Mouse (Mus musculus) gastrocnemius, adult 2 months (tissue): ENCODE data around the gene Fam120b. TPM values are rescaled to one million over a fixed set of nuclear protein-coding genes. Genes with fewer than 3 reads are reported as not detected.

Experiments used
- DNase-seq: peaks from one replicate; pipeline ENCODE4 v3.0.0; 2022
- H3K27ac ChIP-seq: fragments of 200-600 bp; 2 replicates; pipeline ENCODE4 v1.8.1; 2022; ENCODE audit warnings: mild to moderate bottlenecking
- H3K4me3 ChIP-seq: fragments of 200-600 bp; 2 replicates; pipeline ENCODE4 v1.8.1; 2022; ENCODE audit warnings: mild to moderate bottlenecking, moderate library complexity
- CTCF ChIP-seq: fragments of 200-600 bp; IDR thresholded peaks from 2 replicates; pipeline ENCODE4 v1.8.1; 2022; ENCODE audit warnings: antibody characterized with exemption, mild to moderate bottlenecking, moderate library complexity
- intact Hi-C: fragments of 180-260 bp; cut with DNase I; formaldehyde crosslinking; loops from one replicate; pipeline ENCODE4 v1.15.1; 2025
- total RNA-seq, 2 experiments: library from RNA; stranded (reverse); gene quantifications; 2 replicates each; pipeline ENCODE4 v1.2.3; 2021

Fam120b gene
- total RNA-seq, 2 experiments from 2014 or later: 10.9 to 12.8 TPM

DNA sequence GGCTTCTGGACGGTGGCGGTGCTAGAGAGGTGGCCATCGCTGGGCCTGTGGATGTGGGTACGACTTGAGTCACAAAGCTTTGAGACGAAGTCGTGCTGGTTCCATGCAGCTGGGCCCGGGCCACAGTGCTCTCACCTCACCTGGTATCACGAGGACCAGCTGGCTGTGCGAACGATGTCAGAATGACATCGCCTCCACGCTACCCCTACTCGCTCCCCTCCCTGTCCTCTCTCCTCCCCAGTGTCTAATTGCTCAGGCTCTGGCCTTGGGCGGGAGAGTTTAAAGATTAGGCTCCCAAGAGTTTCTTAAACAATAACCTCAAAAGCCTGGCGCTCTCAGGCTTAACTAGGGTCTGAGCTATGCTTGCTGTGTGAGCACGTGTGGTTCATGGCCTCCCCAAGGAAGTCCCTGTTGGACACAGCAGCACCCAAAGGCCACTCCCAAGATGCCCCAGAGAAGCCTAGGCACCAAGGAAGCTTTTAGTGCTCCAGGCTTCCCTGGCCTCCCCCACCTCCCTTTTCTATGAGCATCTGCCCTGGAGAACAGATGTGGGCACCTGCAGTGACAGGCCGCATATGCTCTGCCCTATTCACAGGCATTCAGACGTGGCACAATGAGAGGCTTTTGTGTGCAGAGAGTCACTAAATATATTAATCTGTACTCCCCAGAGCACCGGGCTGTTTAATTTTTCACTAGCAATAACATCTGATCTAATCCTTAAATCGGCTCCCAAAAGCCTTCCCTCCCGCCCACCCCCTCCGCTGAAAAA, 14.7 kb upstream of the Fam120b start:
- intact Hi-C loops: no loop called here
- H3K27ac ChIP-seq: no peak overlapping the region
- no peak for TF ChIP-seq CTCF
- peak overlapping the region; percentile 65 for H3K4me3 ChIP-seq
- peak; percentile 27 for DNase-seq

DNA sequence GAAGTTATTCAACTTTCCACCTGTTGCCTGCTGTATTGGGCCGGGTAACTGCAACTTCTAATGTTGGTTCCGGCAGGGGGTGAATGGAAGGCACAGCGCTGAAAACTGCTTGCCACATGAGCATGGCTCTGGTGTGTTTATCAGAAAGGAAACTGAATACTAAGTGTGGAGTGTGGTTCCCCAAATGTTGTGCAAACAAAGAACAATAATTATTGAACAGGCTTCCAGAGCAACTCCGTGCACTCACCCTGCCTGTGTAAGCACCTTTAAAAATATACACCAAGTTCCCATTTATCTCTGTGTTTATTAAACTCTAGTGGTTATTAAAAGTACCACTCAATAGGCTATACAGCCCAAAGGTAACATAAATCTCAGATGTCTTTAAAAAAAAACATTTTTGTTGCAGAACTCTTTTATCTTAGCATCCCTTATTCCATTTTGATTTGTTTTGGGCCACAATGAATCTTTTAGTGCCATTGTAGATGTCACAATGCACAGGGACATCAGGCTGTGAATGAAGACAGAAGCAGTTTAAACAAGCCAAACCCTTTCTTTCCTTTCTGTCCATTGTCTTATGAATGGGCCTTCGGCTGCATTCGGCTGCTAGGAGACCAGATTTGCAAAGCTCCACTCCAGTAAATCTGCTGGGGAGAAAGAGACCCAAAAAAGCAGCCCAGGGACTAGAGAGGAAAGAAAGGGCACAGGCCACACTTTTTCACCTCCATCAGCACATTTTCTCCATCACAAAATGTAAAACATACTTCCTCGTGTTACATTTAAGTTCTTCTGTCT, 13.9 kb upstream of the Fam120b start:
- intact Hi-C loops: no loop called here
- H3K4me3 ChIP-seq: no peak overlapping the region
- no peak overlapping the region for H3K27ac ChIP-seq
- TF ChIP-seq CTCF: no peak
- no peak for DNase-seq

DNA sequence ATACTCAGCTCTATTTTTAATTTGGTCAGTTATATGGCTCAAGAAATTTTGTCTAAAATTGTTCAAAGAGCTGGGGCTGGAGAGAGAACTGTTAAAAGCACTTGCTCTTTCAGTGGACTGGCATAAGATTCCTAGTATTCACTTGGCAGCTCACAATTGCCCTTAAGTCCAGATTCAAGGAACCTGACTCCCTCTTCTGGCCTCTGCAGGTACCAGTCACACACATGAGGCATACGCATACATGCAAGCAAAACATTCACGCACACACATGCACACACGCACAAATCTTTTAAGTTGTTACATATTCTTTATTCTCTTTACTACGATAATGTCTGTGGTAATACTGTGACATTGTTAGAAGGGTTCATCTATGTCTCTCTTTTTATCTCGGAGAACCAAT, 12.6 kb upstream of the Fam120b start:
- Histone ChIP-seq H3K27ac (no peak overlapping the region), H3K4me3 (no peak overlapping the region)
- intact Hi-C loops: no loop called here
- no peak for DNase-seq
- no peak for TF ChIP-seq CTCF

DNA sequence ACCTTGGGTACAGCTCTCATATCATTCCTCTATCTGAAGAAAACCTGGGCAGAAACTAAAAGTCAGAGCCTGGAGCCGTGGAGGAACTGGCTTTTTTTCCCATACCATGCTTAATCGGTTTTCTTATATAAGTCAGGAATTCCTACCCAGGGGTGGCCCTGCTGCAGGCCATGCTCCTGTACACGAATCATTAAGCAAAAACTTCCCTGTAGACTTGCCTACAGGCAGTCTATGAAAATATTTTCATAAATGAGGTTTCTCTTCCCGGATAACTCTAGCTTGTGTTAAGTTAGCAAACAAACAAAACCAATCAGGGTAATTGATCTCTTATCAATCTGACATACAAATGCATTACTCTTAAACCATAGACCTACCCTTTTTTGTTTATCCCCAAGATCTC, 7.1 kb upstream of the Fam120b start:
- no peak for DNase-seq
- intact Hi-C loops: no loop called here
- no peak overlapping the region for H3K4me3 ChIP-seq
- H3K27ac ChIP-seq: no peak overlapping the region
- no peak for TF ChIP-seq CTCF

DNA sequence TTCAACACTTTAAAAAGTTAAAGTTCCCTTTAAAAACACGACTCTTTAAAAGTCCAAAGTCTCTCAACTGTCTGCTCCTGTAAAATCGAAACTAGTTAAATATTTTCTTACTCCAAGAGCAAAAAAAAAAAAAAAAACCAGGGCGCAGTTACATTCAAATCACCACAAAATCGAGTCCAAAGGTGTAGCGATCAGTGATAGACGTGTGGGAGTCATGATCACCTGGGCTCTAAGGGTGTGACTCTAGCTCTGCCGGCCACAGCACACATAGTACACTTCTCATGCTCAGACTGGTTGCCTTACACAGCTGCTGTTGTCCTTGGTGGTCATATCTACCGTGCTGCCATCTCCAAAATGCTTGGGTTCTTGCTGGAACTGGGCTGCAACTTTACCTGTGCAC, 6.6 kb upstream of the Fam120b start:
- Histone ChIP-seq H3K4me3 (no peak overlapping the region), H3K27ac (no peak overlapping the region)
- intact Hi-C loops: no loop called here
- no peak for DNase-seq
- TF ChIP-seq CTCF: no peak

DNA sequence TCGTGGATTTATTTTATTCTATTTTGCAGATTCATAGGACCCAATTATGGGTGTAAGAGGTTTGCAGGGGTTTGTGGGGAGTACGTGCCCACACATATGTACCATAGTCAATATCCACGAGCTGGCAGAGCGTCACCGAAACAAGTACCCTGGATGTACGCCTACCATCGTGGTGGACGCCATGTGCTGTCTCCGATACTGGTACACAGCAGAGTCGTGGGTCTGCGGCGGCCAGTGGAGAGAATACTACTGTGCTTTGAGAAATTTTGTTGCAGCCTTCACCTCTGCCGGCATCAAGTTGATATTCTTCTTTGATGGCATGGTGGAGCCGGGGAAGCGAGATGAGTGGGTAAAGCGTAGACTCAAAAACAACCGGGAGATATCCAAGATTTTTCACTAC, 5.7 kb downstream of the Fam120b start:
- H3K4me3 ChIP-seq: no peak overlapping the region
- intact Hi-C loops: no loop called here
- no peak overlapping the region for H3K27ac ChIP-seq
- DNase-seq: no peak
- TF ChIP-seq CTCF: no peak

DNA sequence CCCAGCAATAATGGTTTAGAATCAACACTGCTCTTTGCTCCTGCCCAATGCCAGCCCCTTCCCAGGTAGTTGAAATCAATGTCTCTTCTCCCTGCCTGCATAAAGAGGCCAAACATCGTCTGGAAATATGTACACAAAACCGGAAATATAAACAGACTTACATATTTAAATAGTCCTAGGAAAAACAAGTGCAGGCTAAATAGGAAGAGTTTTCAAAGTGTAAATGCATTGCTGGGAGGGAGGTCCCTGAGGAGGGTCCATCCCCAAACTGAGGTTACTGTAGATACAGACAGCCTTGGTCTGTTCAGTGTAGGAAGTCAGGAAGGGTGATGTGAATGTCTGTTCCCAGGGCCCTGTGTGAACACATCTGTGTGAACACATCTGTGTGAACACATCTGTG, 10.6 kb downstream of the Fam120b start:
- Histone ChIP-seq H3K27ac (no peak overlapping the region), H3K4me3 (no peak overlapping the region)
- DNase-seq: no peak
- TF ChIP-seq CTCF: no peak
- intact Hi-C loops: no loop called here

DNA sequence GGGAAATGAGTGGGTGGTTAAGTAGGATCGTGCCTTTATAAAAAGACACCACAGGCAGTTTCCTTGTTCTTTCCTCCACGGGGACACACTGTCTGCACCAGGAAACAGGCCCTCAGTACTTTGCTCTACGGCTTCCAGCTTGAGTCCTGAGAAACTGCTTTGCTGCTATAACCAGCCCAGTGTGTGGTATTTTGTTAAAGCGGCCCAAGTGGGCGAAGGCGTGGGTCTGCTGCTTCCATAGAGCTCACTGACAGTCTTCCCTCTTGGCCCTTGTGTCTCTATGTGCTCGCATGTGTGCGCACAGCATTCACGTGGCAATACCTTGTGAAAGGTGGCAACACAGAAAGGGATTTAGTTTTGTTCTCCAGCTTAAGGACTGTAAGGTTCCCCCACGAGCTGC, 13.3 kb downstream of the Fam120b start:
- no peak overlapping the region for H3K4me3 ChIP-seq
- no peak overlapping the region for H3K27ac ChIP-seq
- DNase-seq: no peak
- TF ChIP-seq CTCF: no peak
- intact Hi-C loops: no loop called here

DNA sequence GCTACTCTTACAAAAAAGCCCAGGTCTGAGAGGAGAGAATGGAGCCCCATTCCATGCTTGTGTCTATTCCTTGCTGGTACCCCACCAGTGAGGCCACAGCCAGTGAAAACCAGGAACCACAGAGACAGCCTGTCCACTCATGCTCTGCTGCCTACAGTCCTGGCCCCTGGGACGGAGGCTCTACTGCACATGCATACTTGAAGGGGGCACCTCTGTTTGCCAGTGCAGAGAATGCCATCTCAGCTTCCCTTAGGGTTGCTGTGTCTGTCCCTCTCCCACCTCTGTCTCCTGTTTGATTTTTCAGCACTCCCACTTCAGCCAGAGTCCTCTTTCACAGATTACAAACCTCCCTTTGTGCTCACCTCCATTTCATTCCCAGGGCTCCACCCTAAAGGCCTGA, 14.9 kb downstream of the Fam120b start:
- Histone ChIP-seq H3K4me3 (no peak overlapping the region), H3K27ac (no peak overlapping the region)
- intact Hi-C loops: no loop called here
- no peak for TF ChIP-seq CTCF
- DNase-seq: no peak

DNA sequence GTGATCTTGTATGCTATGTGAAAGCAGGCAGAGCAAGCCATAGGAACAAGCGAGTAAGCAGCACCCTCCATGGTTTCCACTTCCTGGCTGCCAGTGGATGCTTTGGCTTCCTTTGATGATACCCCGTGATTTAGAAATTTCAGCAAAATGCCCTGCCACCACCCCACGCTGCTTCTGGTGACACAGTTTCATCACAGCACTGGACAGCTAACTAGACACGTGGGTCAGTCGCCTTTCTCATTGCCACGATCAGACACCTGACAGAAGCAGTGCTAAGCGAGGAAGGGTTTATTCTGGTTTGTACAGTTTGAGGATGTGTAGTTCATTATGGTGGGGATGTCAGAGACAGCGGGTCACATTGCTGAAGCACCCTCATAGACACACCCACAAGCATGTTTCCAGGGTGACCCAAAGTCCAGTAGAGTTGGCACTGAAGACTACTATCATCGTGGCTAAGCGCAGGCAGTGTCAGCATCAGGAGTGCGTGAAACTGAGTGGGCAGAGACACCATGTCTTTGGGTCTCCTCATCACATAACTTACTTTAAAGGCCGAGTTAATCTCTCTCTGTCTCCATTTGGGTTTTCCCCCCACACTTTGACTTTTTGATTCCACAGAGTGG, 20.7 kb downstream of the Fam120b start:
- H3K27ac ChIP-seq: no peak overlapping the region
- no peak for TF ChIP-seq CTCF
- intact Hi-C loops: no loop called here
- DNase-seq: no peak
- H3K4me3 ChIP-seq: no peak overlapping the region

DNA sequence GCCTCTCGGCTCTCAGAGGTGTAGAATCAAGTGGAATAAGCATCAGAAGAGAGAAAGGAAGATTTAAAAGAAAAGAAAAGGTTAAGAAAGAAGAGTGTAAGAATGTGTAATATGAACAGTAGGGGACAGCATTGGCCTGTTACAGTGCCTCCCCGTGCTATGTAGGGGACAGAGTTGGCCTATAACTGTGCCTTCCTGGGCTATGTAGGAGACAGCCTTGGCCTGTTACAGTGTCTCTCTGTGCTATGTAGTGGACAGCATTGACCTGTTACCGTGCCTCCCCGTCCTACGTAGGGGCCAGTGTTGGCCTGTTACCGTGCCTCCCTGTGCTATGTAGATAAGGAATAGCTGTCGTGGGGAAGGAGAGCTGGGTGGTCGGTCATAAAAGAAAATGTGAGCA, 23.5 kb downstream of the Fam120b start:
- DNase-seq: peak; percentile 36
- peak overlapping the region; percentile 72 for H3K27ac ChIP-seq
- H3K4me3 ChIP-seq: no peak overlapping the region
- intact Hi-C loops: loop anchor here (1.0 kb wide), 1 partner anchor 49 kb away; no protein-coding TSS in a partner anchor
- peak; percentile 69 for TF ChIP-seq CTCF

DNA sequence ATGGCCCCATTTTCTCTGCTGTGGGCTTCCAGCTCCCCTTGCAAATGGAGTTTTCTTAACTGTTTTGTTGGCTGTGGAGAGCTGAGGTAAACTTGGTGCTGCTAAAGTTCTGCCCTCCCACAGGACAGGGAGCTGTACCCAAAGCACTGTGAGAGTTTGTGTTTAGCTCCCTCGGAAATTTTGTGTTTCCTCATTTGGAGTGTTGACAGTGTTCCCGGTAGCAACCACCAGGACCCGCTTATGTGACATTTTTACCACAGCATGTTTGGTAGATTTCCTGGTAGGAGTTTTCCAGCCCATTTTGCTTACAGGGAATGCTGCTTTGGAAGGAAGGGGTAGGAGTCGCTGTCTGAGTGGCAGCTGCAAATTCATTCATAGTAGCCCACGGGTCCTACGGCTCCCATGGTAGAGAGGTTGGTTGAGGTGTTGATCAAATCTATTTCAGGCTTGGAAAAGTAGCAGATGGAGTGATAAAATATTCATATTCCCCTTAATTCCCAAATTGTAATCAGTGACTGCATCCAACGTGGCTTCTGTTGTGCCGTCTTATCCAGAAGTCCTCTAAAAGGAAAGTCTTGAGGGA, 24.1 kb downstream of the Fam120b start:
- no peak for DNase-seq
- Histone ChIP-seq H3K4me3 (no peak overlapping the region), H3K27ac (peak overlapping the region; percentile 72)
- intact Hi-C loops: no loop called here
- TF ChIP-seq CTCF: no peak

DNA sequence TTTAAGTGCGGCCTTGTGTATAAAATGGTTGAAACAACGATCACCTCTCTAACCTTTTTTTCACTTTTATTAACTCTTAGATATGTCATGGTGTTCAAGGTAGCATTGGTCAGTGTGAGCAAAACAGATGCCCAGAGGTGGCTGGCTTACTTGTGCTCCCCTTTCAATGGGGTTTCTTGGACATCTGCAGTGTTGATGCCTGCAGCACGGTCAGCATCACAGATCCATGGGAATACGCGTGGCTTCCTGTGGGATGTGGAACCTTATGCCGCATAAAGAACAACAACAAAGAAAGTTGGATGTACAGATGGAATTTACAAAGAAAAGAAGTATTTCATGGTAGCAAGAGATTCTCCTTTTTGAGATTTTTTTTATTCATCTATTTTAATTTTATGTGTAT, 25.4 kb downstream of the Fam120b start:
- intact Hi-C loops: no loop called here
- Histone ChIP-seq H3K27ac (no peak overlapping the region), H3K4me3 (no peak overlapping the region)
- no peak for TF ChIP-seq CTCF
- DNase-seq: no peak
